Mouse (Mus musculus) myocyte (in vitro differentiated cells): ENCODE results near the gene Jpt2.

Experiments
- CEBPB ChIP-seq: IDR thresholded peaks from 2 replicates; pipeline ENCODE4 v1.6.1; 2011; ENCODE audit warnings: mild to moderate bottlenecking, moderate library complexity; ENCODE audit not compliant: poor library complexity, insufficient read depth, severe bottlenecking
- E2F4 ChIP-seq: IDR thresholded peaks from one replicate; pipeline ENCODE4 v1.6.1; 2011; ENCODE audit warnings: mild to moderate bottlenecking, control low read depth, moderate library complexity; ENCODE audit not compliant: insufficient read depth
- MAX ChIP-seq: IDR thresholded peaks from one replicate; pipeline ENCODE4 v1.6.1; 2011; ENCODE audit warnings: low read depth, mild to moderate bottlenecking, control low read depth
- MYOD1 ChIP-seq, 3 experiments: IDR thresholded peaks; one replicate each; pipeline ENCODE4 v1.6.1; 2011; ENCODE audit warnings: control low read depth in 2 of 3, low read depth in 2 of 3, mild to moderate bottlenecking in 2 of 3, moderate library complexity in 1 of 3; ENCODE audit not compliant: insufficient read length in 2 of 3, control insufficient read depth in 1 of 3
- MYOG ChIP-seq, 3 experiments: IDR thresholded peaks; one replicate each; pipeline ENCODE4 v1.6.1; 2011; ENCODE audit warnings: control low read depth in 2 of 3, low read depth in 2 of 3, mild to moderate bottlenecking in 2 of 3; ENCODE audit not compliant: insufficient read length in 2 of 3, control insufficient read depth in 1 of 3, insufficient read depth in 1 of 3
- POLR2A ChIP-seq: IDR thresholded peaks from one replicate; pipeline ENCODE4 v1.6.1; 2011; ENCODE audit warnings: low read depth, mild to moderate bottlenecking, control low read depth, moderate library complexity; ENCODE audit not compliant: insufficient read length
- POLR2AphosphoS2 ChIP-seq: IDR thresholded peaks from one replicate; pipeline ENCODE4 v1.6.1; 2011; ENCODE audit warnings: low read depth, control low read depth; ENCODE audit not compliant: insufficient read length
- SRF ChIP-seq: IDR thresholded peaks from one replicate; pipeline ENCODE4 v1.6.1; 2011; ENCODE audit warnings: low read depth; ENCODE audit not compliant: control insufficient read depth, insufficient read length
- TCF12 ChIP-seq: IDR thresholded peaks from one replicate; pipeline ENCODE4 v1.6.1; 2011; ENCODE audit warnings: mild to moderate bottlenecking, control low read depth; ENCODE audit not compliant: poor library complexity, insufficient read depth, severe bottlenecking

GRCm38 (mm10) chr17:24937266-24937665, 23.2 kb downstream of the Jpt2 start:
- TF ChIP-seq POLR2A (no peak), TCF12 (no peak), MYOD1 (IDR thresholded peaks at IDR 0.05; ENCODE audit: control insufficient read depth in 1 of 3, insufficient read length in 2 of 3, low read depth in 2 of 3) (no peak), CEBPB (no peak), SRF (no peak), MYOG (IDR thresholded peaks at IDR 0.05; ENCODE audit: control insufficient read depth in 1 of 3, insufficient read depth in 1 of 3, insufficient read length in 2 of 3, low read depth in 2 of 3) (no peak), POLR2AphosphoS2 (no peak), MAX (no peak), E2F4 (no peak)
